ENCODE assay signal across 8 mouse cellular contexts in the genomic region with DNA sequence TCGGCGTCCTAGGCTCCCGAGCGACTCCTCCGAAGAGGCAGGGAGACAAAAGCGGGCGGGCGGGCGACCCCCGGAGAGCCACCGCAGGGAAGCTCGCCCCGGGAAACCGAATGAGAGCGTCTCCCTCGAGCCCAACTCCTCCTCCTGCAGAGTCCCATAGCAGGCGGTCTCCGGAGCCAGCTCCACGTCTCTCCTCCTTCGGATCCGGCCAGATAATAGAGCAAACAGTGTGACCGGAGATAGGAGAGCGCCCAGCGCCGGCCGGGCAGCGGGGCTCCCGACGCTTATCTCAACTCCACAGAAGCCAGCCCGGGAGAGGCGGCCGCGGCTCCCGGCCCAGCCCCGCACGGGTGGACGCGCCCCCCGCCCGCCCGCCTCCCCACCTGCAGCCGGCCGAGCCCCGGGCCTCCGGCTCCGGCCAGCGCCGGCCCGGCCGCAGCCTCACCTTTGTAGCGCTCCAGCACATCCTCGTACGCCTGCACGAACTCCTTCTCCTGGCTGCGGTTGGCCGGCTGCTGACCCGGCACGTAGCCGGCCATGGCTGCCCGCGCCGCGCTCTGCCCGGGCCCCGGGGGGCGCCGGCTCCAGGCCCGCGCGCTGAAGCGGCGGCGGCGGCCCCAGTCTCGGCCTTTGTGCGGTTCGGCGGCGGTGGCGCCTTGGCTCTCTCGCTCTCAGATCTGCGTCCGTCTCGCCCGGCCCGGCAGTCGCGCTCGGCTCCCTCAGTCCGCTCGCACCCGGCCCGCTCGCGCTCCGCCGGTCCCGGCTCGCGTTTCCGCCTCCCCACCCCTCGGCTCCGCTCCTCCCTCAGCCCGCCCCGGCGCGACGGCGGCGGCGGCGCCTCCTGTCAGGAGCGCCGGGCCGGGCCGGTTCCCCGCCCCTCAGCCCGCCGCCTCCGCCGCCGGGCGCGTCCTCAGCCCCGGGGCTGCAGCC. TPM values are rescaled to one million over a fixed set of nuclear protein-coding genes. Genes with fewer than 3 reads are reported as not detected.
DNase-seq lines count a peak whose midpoint lies in the region; ATAC-seq and TF ChIP-seq lines count a peak whose summit lies in the region.

No protein-coding gene starts in this region.

- peak overlapping the region; percentile 83 for H3K4me2 ChIP-seq in limb, embryonic 14.5 days (replicated peaks; ENCODE audit: low read depth, low read length, severe bottlenecking)
- peak overlapping the region; percentile 86 for H3K4me2 ChIP-seq in midbrain, embryonic 13.5 days (replicated peaks)

- WGBS in limb, embryonic 14.5 days, result 1% methylated on average over 38 of the region's 125 CpGs
- under 1% methylated on average over 96 of the region's 125 CpGs for WGBS in midbrain, embryonic 13.5 days

- peak overlapping the region; percentile 98 for H3K9ac ChIP-seq in limb, embryonic 14.5 days (ENCODE audit: low read depth, low read length, severe bottlenecking)
- H3K9ac ChIP-seq in midbrain, embryonic 13.5 days (replicated peaks), result peak overlapping the region; percentile 100

- no peak for TF ChIP-seq POLR2A in limb, embryonic 14.5 days (IDR thresholded peaks at IDR 0.05; ENCODE audit: borderline replicate concordance, extremely low read depth, insufficient read depth, insufficient read length)

- H3K9me3 ChIP-seq in limb, embryonic 14.5 days (ENCODE audit: control insufficient read depth, low read length), result no peaks in the 10 kb centered on the region
- H3K9me3 ChIP-seq in midbrain, embryonic 13.5 days, result no peaks in the 10 kb centered on the region

- intact Hi-C loops in left cerebral cortex, postnatal 25 days (cut with DNase I), result loop anchor here (10.0 kb wide), 1 partner anchor 359 kb away; no protein-coding TSS in a partner anchor

- ATAC-seq in common myeloid progenitor, adult 5-6 weeks (replicated peaks; ENCODE audit: low read depth, poor library complexity, severe bottlenecking), result peak; percentile 53
- ATAC-seq in limb, embryonic 14.5 days (ENCODE audit: low FRiP score, low read depth), result peak; percentile 84
- ATAC-seq in midbrain, embryonic 13.5 days, result peak; percentile 77

- H3K27ac ChIP-seq in limb, embryonic 14.5 days (replicated peaks; ENCODE audit: low read depth, low read length), result peak overlapping the region; percentile 98
- peak overlapping the region; percentile 100 for H3K27ac ChIP-seq in midbrain, embryonic 13.5 days

- DNase-seq in left cerebral cortex, postnatal 25 days (ENCODE audit: low spot score in 2 of 2), result peak; percentile 69 to 70
- DNase-seq in left cerebral cortex, adult 11 months (ENCODE audit: low spot score), result no peak
- peak; percentile 73 for DNase-seq in gastrocnemius, postnatal 25 days
- DNase-seq in induced T-regulatory cell, adult 2 months (ENCODE audit: low read depth), result peak; percentile 79
- DNase-seq in limb, embryonic 14.5 days (ENCODE audit: low spot score), result peak; percentile 57
- peak; percentile 59 to 69 for DNase-seq in spleen, postnatal 14 days (ENCODE audit: low spot score in 2 of 2)

- H3K27me3 ChIP-seq in limb, embryonic 14.5 days (ENCODE audit: control insufficient read depth, insufficient read depth, low read length), result no peaks in the 10 kb centered on the region
- H3K27me3 ChIP-seq in midbrain, embryonic 13.5 days, result no peaks in the 10 kb centered on the region

- peaks cover 28% of the 10 kb centered on the region for H3K4me1 ChIP-seq in limb, embryonic 14.5 days (ENCODE audit: control insufficient read depth, insufficient read depth, low read length)
- peaks cover 58% of the 10 kb centered on the region for H3K4me1 ChIP-seq in midbrain, embryonic 13.5 days (replicated peaks)

- H3K36me3 ChIP-seq in limb, embryonic 14.5 days (ENCODE audit: control insufficient read depth, insufficient read depth, low read length), result no peaks in the 10 kb centered on the region
- no peaks in the 10 kb centered on the region for H3K36me3 ChIP-seq in midbrain, embryonic 13.5 days

- H3K4me3 ChIP-seq in limb, embryonic 14.5 days (replicated peaks; ENCODE audit: low read length), result peak overlapping the region; percentile 93
- H3K4me3 ChIP-seq in midbrain, embryonic 13.5 days (replicated peaks), result peak overlapping the region; percentile 69

RNA-seq across cellular contexts. Expression of a gene that starts 19.9 kb away (rescaled TPM):
- total RNA-seq in left cerebral cortex, postnatal 25 days (2021), result 100 to 1,000 TPM; 202 to 222 TPM
- total RNA-seq in common myeloid progenitor, adult 5-6 weeks (2017), result 225 and 245 TPM in 2 replicates
- total RNA-seq in gastrocnemius, postnatal 25 days (2021), result 10 to 100 TPM; 55.6 to 75.8 TPM
- 99.7 and 103 TPM in 2 replicates for polyA plus RNA-seq in limb, embryonic 14.5 days (2012; rRNA removed)
- polyA plus RNA-seq in limb, embryonic 14.5 days (2014; fragmentation: Nextera tagmentation; extraction: Ambion mirVana), result 79.8 and 84.0 TPM in 2 replicates
- polyA plus RNA-seq in midbrain, embryonic 13.5 days (2015; fragmentation: Nextera tagmentation; extraction: Ambion mirVana), result 74.9 and 75.4 TPM in 2 replicates

RNA-seq across cellular contexts. Expression of a gene that starts 53.7 kb away (rescaled TPM):
- total RNA-seq in left cerebral cortex, postnatal 25 days (2021), result 100 to 1,000 TPM; 184 to 187 TPM
- 103 and 129 TPM in 2 replicates for total RNA-seq in common myeloid progenitor, adult 5-6 weeks (2017)
- 100 to 1,000 TPM; 261 to 271 TPM for total RNA-seq in gastrocnemius, postnatal 25 days (2021)
- polyA plus RNA-seq in limb, embryonic 14.5 days (2012; rRNA removed), result 119 and 253 TPM in 2 replicates
- 344 and 353 TPM in 2 replicates for polyA plus RNA-seq in limb, embryonic 14.5 days (2014; fragmentation: Nextera tagmentation; extraction: Ambion mirVana)
- 394 TPM in 2 replicates for polyA plus RNA-seq in midbrain, embryonic 13.5 days (2015; fragmentation: Nextera tagmentation; extraction: Ambion mirVana)
